Mouse (Mus musculus) embryonic facial prominence, embryonic 11.5 days (tissue): Measurements from ENCODE around the gene Ajap1. TPM values are rescaled to one million over a fixed set of nuclear protein-coding genes. Genes with fewer than 3 reads are reported as not detected.

ENCODE experiments used
- ATAC-seq: fragments of 200-750 bp; cut with Nextera tagmentation; replicated peaks from 2 replicates; pipeline ENCODE4 v1.8.0; 2017; ENCODE audit warnings: low read depth; ENCODE audit not compliant: insufficient number of reproducible peaks, low FRiP score, low TSS enrichment
- DNase-seq: peaks from one replicate; pipeline ENCODE4 v3.0.0-alpha.2; 2015; ENCODE audit warnings: low spot score
- H3K27ac ChIP-seq: fragments of 300-500 bp; sonication (generic); replicated peaks from 2 replicates; pipeline ENCODE4 v1.5.1; 2014; ENCODE audit warnings: mild to moderate bottlenecking, low read depth, low read length, control low read depth
- H3K27me3 ChIP-seq: fragments of 300-500 bp; sonication (generic); 2 replicates; pipeline ENCODE4 v1.6.1; 2014; ENCODE audit warnings: mild to moderate bottlenecking, low read length, moderate library complexity, mixed read lengths; ENCODE audit not compliant: control insufficient read depth, insufficient read depth
- H3K36me3 ChIP-seq: fragments of 300-500 bp; sonication (generic); replicated peaks from 2 replicates; pipeline ENCODE4 v1.6.1; 2014; ENCODE audit warnings: low read depth, mild to moderate bottlenecking, low read length, moderate library complexity, mixed read lengths; ENCODE audit not compliant: control insufficient read depth, insufficient read depth
- H3K4me1 ChIP-seq: fragments of 300-500 bp; sonication (generic); 2 replicates; pipeline ENCODE4 v1.6.1; 2014; ENCODE audit warnings: low read length, mixed read lengths; ENCODE audit not compliant: control insufficient read depth, insufficient read depth
- H3K4me2 ChIP-seq: fragments of 300-500 bp; sonication (generic); 2 replicates; pipeline ENCODE4 v1.6.1; 2014; ENCODE audit warnings: low read depth, mild to moderate bottlenecking, control low read depth, low read length, moderate library complexity
- H3K4me3 ChIP-seq: fragments of 300-500 bp; sonication (generic); 2 replicates; pipeline ENCODE4 v1.5.1; 2014; ENCODE audit warnings: low read depth, low read length, control low read depth
- H3K9ac ChIP-seq: fragments of 300-500 bp; sonication (generic); replicated peaks from 2 replicates; pipeline ENCODE4 v1.6.1; 2014; ENCODE audit warnings: mild to moderate bottlenecking, control low read depth, low read length
- H3K9me3 ChIP-seq: fragments of 300-500 bp; sonication (generic); replicated peaks from 2 replicates; pipeline ENCODE4 v1.6.1; 2016; ENCODE audit warnings: mild to moderate bottlenecking, low read length, inconsistent platforms, mixed read lengths; ENCODE audit not compliant: control insufficient read depth
- WGBS: fragments of 180-500 bp; shearing (Covaris S2); extraction: QIAGEN DNeasy Blood & Tissue Kit; methylation state at CpG from one replicate; pipeline ENCODE4 v1.1.7; 2014; 5-methylcytosine and 5-hydroxymethylcytosine counted together
- polyA plus RNA-seq: library from polyadenylated mRNA; unstranded; fragments of >200 nt; fragmentation: Nextera tagmentation; extraction: Ambion mirVana; gene quantifications from 2 replicates; pipeline ENCODE4 v1.2.1, GENCODE M21; 2014

The Ajap1 gene
- polyA plus RNA-seq, 1 experiment from 2014 or later = 0.20 TPM

DNA sequence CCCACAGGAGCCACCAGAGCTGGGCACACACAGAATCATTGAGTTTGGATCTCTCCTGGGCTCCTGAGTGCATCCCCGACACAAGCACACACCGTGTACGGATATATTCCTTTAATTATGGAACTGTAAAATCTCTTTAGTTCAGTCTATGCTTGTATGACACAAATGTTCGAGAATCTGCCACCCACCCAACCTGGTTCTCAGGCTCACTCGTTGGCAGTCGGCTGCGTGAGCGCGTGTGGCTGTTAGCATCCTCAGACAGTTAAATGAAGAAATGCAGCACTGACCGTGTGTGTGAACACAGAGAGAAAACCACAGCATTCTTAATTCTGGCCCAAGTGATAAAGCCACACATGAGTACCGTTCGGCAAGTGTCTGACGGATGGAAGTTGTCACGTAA lies 109.5 kb downstream of the Ajap1 start:
- H3K9me3 ChIP-seq = no peaks in the 10 kb centered on the region
- DNase-seq = no peak
- no peak overlapping the region for H3K9ac ChIP-seq
- H3K27me3 ChIP-seq = no peaks in the 10 kb centered on the region
- no peaks in the 10 kb centered on the region for H3K4me1 ChIP-seq
- no peak for ATAC-seq
- WGBS = 91% methylated on average over 14 of the region's 14 CpGs
- H3K36me3 ChIP-seq = no peaks in the 10 kb centered on the region
- H3K4me2 ChIP-seq = no peak overlapping the region
- H3K4me3 ChIP-seq = no peak overlapping the region
- no peak overlapping the region for H3K27ac ChIP-seq

DNA sequence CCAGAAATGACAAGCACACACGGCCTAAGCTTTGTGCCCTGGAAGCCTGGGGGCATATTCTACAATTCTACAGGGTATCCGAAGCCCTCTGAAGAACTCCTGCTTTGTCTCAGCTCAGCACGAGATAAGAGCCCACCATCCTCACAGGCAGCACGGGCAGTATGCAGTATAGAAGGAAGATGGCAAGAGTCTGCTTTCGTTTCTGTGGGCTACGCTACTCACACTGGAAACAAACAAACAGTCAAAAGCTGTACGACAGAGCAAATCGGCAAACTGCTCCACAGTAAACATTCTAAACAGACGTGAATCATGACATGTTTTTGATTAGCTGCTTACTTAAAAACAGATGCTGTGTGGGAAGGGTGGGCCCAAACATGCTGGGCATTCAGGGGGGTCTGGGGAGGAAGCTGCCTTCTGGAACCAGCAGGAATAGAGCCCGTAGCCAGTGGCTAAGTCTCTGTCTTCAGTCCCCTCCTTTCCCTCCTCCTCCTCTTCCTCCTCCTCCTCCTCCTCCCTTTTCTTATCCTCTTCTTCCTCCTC lies 113.9 kb downstream of the Ajap1 start:
- 39% methylated on average over 10 of the region's 10 CpGs for WGBS
- DNase-seq = peak; percentile 72
- H3K9ac ChIP-seq = no peak overlapping the region
- no peak overlapping the region for H3K4me3 ChIP-seq
- ATAC-seq = no peak; the same call in 1 of the 2 replicates
- H3K4me2 ChIP-seq = no peak overlapping the region
- H3K36me3 ChIP-seq = no peaks in the 10 kb centered on the region
- no peaks in the 10 kb centered on the region for H3K9me3 ChIP-seq
- H3K27me3 ChIP-seq = no peaks in the 10 kb centered on the region
- no peak overlapping the region for H3K27ac ChIP-seq
- no peaks in the 10 kb centered on the region for H3K4me1 ChIP-seq

DNA sequence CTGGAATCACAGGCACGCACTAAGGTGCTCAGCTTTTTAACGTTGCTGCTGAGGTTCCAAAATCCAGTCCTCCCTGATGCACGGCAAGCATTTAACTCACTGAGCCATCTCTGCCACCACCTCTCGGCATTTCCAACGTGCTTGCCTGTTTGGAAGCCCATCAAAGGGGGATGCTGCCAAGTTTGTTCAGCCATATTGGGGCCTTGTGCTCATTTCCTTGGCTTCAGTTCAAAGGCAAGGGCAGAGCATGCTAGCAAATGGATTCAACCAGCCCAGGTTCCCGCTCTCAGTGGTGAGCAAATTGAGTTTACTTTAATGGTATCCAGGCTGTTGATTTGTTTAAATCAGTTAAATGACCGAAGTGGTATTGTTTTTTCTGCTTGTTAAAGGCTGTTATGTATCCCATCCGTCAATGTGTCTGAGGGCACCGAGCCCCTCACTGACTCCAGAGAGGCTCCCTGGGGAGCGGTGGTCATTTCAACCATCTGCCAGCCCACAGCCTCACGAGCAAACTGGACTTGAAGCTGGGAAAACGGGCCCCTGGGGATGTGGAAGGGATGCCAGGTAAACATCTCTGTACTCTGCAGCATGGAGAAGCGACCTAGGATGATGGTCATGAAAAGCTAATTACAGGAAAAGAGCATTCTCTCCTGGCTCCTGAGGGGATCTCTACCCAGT lies 121.6 kb downstream of the Ajap1 start:
- H3K27me3 ChIP-seq = no peaks in the 10 kb centered on the region
- WGBS = 57% methylated on average over 13 of the region's 13 CpGs

DNA sequence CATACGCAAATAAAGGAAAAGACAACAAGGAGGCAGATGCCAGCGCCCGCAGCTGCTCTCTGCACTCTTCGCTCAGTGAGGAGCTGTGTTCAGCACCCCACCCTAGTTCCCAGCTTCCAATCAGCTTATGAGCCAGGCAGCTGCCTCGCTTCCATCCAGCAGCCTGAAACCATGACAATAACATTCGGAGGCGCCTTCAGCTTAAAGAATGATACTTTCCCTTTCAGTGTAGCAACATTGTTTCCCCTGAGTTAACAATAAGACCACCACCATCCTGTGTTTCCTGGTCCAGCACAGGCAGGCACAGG lies 124.4 kb downstream of the Ajap1 start:
- H3K9ac ChIP-seq = no peak overlapping the region
- H3K27ac ChIP-seq = no peak overlapping the region
- H3K4me2 ChIP-seq = no peak overlapping the region
- DNase-seq (no peak), ATAC-seq (no peak)
- no peaks in the 10 kb centered on the region for H3K4me1 ChIP-seq
- H3K36me3 ChIP-seq = no peaks in the 10 kb centered on the region
- no peaks in the 10 kb centered on the region for H3K9me3 ChIP-seq
- no peak overlapping the region for H3K4me3 ChIP-seq
- no peaks in the 10 kb centered on the region for H3K27me3 ChIP-seq
- WGBS = 60% methylated on average over 7 of the region's 7 CpGs

More for the DNA sequence above, 121.6 kb downstream of the Ajap1 start:
- Histone ChIP-seq H3K9ac (no peak overlapping the region), H3K4me1 (no peaks in the 10 kb centered on the region), H3K4me2 (no peak overlapping the region), H3K4me3 (no peak overlapping the region), H3K36me3 (no peaks in the 10 kb centered on the region), H3K27ac (no peak overlapping the region), H3K9me3 (no peaks in the 10 kb centered on the region)
- DNase-seq (no peak), ATAC-seq (no peak)

DNA sequence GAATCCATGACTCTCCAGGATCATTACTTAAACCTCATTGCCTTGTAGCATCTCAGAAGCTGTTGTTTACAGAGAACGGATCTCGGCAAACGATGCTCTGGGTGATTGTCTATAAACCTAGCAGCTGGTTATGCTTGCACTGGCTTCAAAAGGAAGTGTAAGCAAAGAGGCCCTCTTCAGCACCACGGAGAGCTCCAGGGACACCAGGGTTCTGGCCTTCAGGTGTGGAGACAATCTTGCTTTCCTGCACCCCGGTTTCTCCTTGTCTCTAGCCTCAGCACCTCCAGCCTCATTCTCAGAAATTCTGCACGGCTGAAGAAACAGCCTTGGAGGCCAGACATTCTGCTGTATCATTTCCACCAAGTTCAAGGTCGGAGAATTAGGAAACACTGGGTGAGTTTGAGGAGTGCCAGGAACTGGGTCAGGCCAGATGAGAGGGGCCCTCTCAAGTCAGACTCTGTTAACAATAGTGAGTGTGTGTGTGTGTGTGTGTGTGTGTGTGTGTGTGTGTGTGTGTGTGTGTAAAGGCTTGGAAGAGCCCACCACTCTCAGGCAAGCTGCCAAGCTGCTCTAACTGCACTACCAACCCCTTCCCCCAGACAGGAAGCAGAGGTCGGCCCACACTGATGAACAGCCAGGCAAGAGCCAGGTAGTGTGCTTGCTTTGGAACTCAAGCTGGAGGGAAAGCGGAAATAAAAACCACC lies 124.9 kb downstream of the Ajap1 start:
- H3K4me1 ChIP-seq = no peaks in the 10 kb centered on the region
- WGBS = 55% methylated on average over 9 of the region's 9 CpGs
- no peak overlapping the region for H3K9ac ChIP-seq
- ATAC-seq (no peak), DNase-seq (peak; percentile 83)
- no peak overlapping the region for H3K27ac ChIP-seq
- no peaks in the 10 kb centered on the region for H3K36me3 ChIP-seq
- no peaks in the 10 kb centered on the region for H3K27me3 ChIP-seq
- no peaks in the 10 kb centered on the region for H3K9me3 ChIP-seq
- no peak overlapping the region for H3K4me3 ChIP-seq
- H3K4me2 ChIP-seq = no peak overlapping the region

DNA sequence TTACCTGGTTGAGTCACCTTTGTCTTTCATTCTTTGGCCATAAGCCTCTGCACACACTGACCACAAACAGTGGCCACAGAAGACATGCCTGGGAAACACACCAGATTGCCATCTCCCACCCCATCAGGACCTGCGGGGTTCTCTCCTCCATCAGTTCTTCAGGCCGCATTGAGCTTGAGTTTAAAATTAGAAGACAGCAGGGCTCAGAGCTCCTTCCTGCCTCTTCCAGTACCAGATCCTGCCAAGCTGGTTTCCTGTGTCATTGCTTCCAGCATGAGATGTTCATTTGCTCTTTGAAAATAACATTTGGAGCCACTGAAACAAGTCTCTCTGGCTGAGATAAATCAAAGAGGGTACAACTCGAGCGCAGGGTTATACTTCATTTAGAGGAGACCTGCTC lies 126.4 kb downstream of the Ajap1 start:
- Histone ChIP-seq H3K4me3 (no peak overlapping the region), H3K27ac (no peak overlapping the region), H3K9me3 (no peaks in the 10 kb centered on the region), H3K9ac (no peak overlapping the region), H3K4me1 (no peaks in the 10 kb centered on the region), H3K4me2 (no peak overlapping the region), H3K27me3 (no peaks in the 10 kb centered on the region), H3K36me3 (no peaks in the 10 kb centered on the region)
- no peak for ATAC-seq
- WGBS = 91% methylated on average over 4 of the region's 4 CpGs
- no peak for DNase-seq

DNA sequence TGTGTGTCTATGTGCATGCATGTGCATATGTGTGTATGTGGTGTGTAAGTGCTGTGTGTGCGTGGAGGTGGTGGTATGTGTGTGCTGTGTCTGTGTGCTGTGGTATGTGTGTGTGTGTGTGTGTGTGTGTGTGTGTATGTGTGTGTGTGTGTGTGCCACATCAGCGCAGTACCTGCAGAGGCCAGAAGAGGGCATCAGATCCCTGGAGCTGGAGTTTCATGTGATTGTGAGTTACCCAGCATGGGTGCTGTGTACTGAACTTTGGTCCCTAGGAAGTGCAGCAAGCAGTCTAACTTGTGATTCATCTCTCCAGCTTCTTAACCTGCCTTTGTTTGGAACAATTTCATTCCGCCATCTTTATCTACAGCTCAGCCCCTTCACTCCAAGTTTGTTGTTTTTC lies 137.6 kb downstream of the Ajap1 start:
- Histone ChIP-seq H3K4me3 (no peak overlapping the region), H3K27me3 (no peaks in the 10 kb centered on the region), H3K9ac (no peak overlapping the region), H3K4me2 (no peak overlapping the region), H3K4me1 (no peaks in the 10 kb centered on the region), H3K36me3 (no peaks in the 10 kb centered on the region), H3K27ac (no peak overlapping the region), H3K9me3 (no peaks in the 10 kb centered on the region)
- WGBS = 92% methylated on average over 3 of the region's 3 CpGs
- DNase-seq (no peak), ATAC-seq (no peak)

DNA sequence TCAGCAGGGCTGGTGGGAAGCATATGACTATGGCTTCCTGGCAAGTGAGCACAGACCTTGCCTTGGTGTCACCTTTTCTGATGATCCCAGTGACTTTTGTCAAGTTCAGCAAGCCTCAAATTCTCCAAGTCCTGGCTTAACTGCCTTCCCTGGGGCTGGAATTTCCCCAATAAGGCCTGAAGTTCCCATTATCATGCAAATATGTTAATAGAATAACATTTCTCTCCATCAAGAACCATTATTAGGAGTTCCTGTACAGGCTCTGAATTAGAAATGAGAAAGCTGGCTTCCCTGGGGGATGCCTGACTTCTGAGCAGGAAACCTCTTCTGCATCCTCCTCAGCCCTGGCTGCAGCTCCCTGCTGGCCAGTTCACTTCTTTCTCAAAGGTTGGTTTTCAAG lies 141.7 kb downstream of the Ajap1 start:
- no peak for ATAC-seq

More for the DNA sequence above, 141.7 kb downstream of the Ajap1 start:
- Histone ChIP-seq H3K27ac (no peak overlapping the region), H3K4me1 (no peaks in the 10 kb centered on the region), H3K4me3 (no peak overlapping the region), H3K4me2 (no peak overlapping the region), H3K9me3 (no peaks in the 10 kb centered on the region), H3K36me3 (no peaks in the 10 kb centered on the region), H3K9ac (no peak overlapping the region), H3K27me3 (no peaks in the 10 kb centered on the region)
- no peak for DNase-seq
